Mouse (Mus musculus): ENCODE data around the gene Egf.
A peak's percentile ranks its signal among the peaks of the same experiment; 100 is the strongest.

The Egf gene

GRCm38 (mm10) chr3:129651765-129652164 is 103.4 kb downstream of the Egf start:
- DNase-seq (ENCODE audit: low read depth, low spot score), result no peak

- DNase-seq (ENCODE audit: low read depth, low spot score), result no peak
These were observed 104.2 kb downstream of the Egf start for GRCm38 (mm10) chr3:129650931-129651330.

GRCm38 (mm10) chr3:129650293-129650612 is 104.9 kb downstream of the Egf start:
- no peak for DNase-seq (ENCODE audit: low read depth, low spot score)

- no peak for DNase-seq (ENCODE audit: low read depth, low spot score)
These were observed 105.4 kb downstream of the Egf start for GRCm38 (mm10) chr3:129649586-129650292.

GRCm38 (mm10) chr3:129648598-129648997 is 106.5 kb downstream of the Egf start:
- no peak for DNase-seq (ENCODE audit: low read depth, low spot score)

- DNase-seq (ENCODE audit: low read depth, low spot score), result no peak
These were observed 107.8 kb downstream of the Egf start for GRCm38 (mm10) chr3:129647312-129647711.

GRCm38 (mm10) chr3:129646781-129647180 is 108.3 kb downstream of the Egf start:
- no peak for DNase-seq (ENCODE audit: low read depth, low spot score)

GRCm38 (mm10) chr3:129645409-129645808 is 109.7 kb downstream of the Egf start:
- DNase-seq (ENCODE audit: low read depth, low spot score), result peak; percentile 26

GRCm38 (mm10) chr3:129641621-129642020 is 113.5 kb downstream of the Egf start:
- DNase-seq (ENCODE audit: low read depth, low spot score), result no peak

GRCm38 (mm10) chr3:129640211-129641000 is 114.7 kb downstream of the Egf start:
- no peak for DNase-seq (ENCODE audit: low read depth, low spot score)

GRCm38 (mm10) chr3:129639701-129640100 is 115.4 kb downstream of the Egf start:
- DNase-seq (ENCODE audit: low read depth, low spot score), result no peak

- DNase-seq (ENCODE audit: low read depth, low spot score), result no peak
These were observed 117.7 kb downstream of the Egf start for GRCm38 (mm10) chr3:129637446-129637845.

GRCm38 (mm10) chr3:129634260-129634901 is 120.7 kb downstream of the Egf start:
- DNase-seq (ENCODE audit: low read depth, low spot score), result peak; percentile 12

- no peak for DNase-seq (ENCODE audit: low read depth, low spot score)
These were observed 121.6 kb downstream of the Egf start for GRCm38 (mm10) chr3:129633518-129633917.

GRCm38 (mm10) chr3:129631857-129632256 is 123.3 kb downstream of the Egf start:
- no peak for DNase-seq (ENCODE audit: low read depth, low spot score)

- no peak for DNase-seq (ENCODE audit: low read depth, low spot score)
These were observed 124.1 kb downstream of the Egf start for GRCm38 (mm10) chr3:129631018-129631417.
